Mouse (Mus musculus) spleen, adult 2 months (tissue): ENCODE data around the gene Ehf.

ENCODE experiments used
- CTCF ChIP-seq: fragments of 200-500 bp; IDR thresholded peaks from 2 replicates; pipeline ENCODE4 v1.5.1; 2011; ENCODE audit warnings: mild to moderate bottlenecking, inconsistent platforms; ENCODE audit not compliant: insufficient read depth, insufficient read length, insufficient replicate concordance; ENCODE audit errors: extremely low read depth
- POLR2A ChIP-seq: fragments of 200-500 bp; IDR thresholded peaks from 2 replicates; pipeline ENCODE4 v1.6.1; 2011; ENCODE audit warnings: low read depth, low read length, inconsistent platforms

DNA sequence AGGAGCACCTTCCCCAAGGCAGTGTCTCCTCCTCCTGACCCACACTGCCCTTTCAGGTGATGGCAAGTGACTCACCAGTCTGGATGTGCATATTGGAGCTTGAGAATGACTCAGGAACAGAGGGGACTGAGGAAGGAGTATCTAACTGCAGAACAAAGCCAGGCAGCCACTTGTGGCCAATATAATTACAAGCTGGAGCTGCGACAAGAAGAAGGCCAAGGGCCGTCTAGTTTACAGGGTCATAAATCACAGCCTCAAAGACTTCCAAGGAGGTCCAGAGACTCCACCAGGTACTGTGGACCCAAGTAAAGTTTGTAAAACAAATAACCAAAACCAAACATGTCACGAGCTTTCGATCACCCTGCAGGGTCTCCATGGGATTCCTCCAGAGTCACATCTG is 10.9 kb upstream of the Ehf start:
- TF ChIP-seq CTCF (no peak), POLR2A (no peak)
